Mouse (Mus musculus): ENCODE data around the gene Hoxa13.

GRCm38 (mm10) chr6:52231885-52232567, 28.7 kb downstream of the Hoxa13 start:
- TF ChIP-seq CTCF (IDR thresholded peaks at IDR 0.05; ENCODE audit: borderline replicate concordance, control insufficient read depth, extremely low read depth, insufficient read depth, low read length, poor library complexity): no peak
- TF ChIP-seq POLR2A (IDR thresholded peaks at IDR 0.05; ENCODE audit: control insufficient read depth, extremely low read depth, insufficient read depth, low read length, poor library complexity): no peak

Measured in thymus, adult 2 months (tissue).